Mouse (Mus musculus) adrenal gland, adult 18-20 months (tissue): ENCODE results near the gene Pnpla3. TPM values are rescaled to one million over a fixed set of nuclear protein-coding genes. Genes with fewer than 3 reads are reported as not detected.
A peak's percentile ranks its signal among the peaks of the same experiment; 100 is the strongest.

Experiments
- DNase-seq, 2 experiments: peaks; one replicate each; pipeline ENCODE4 v3.0.0; 2021 to 2022; ENCODE audit warnings: low spot score in 2 of 2
- total RNA-seq, 2 experiments: library from RNA; stranded (reverse); gene quantifications; 1 replicate in 1 of 2; 2 replicates in 1 of 2; pipeline ENCODE4 v1.2.3; 2021

Pnpla3 gene
- total RNA-seq, 2 experiments from 2014 or later, result 55.8 to 288 TPM

DNA sequence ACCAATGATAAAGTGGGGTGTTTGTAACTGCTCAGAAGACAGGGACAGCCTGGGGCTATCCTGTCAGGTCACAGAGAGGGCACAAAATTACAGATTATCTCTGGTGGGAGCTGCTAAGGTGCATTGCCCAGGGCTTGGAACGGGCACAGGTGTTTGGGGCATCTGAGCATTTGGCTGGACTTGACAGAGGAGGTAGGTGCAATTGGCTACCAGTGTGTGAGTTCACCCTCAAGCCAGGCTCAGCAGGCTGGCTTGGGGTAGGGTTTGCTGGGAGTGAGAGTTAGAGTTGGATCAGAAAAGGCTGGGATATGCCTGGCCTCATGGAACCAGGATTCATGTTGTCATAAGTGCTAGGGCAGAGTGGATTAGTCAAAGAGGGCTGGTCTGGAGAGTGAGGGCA is 1.9 kb downstream of the Pnpla3 start:
- DNase-seq, result no peak

DNA sequence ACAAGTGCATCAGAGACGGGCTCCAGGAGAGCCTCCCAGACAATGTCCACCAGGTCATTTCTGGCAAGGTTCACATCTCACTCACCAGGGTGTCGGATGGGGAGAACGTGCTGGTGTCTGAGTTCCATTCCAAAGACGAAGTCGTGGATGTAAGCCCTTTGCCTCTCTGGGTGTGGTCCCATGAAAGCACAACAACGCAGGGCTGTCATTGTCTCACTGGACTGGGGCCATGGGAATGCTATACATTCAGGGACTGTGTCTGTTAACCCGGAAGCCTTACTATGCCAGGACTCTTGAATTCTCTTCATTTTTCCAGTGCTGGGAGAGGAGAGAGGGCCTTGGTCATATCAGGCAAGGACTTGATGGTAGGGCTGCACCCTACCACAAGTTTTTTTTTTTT is 3.5 kb downstream of the Pnpla3 start:
- DNase-seq, result no peak

DNA sequence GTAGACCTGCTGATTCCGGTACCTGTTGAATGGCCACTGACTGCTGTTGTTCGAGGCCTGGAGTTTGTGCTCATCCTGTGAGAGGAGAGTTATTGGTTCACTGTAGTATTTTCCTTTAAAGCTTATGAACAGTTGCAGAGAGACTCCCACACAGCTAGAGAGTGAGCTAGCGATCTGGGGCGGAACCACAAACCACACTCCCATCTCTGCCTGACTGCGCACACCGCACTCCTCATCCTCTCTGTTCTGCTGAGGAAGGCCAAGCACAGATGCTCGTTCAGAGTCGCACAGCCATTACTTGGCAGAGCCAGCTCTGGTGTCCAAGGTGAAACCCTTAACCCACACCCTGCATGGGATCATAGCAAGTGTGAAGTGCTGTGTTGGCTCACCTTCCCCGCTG is 11.1 kb downstream of the Pnpla3 start:
- no peak for DNase-seq

DNA sequence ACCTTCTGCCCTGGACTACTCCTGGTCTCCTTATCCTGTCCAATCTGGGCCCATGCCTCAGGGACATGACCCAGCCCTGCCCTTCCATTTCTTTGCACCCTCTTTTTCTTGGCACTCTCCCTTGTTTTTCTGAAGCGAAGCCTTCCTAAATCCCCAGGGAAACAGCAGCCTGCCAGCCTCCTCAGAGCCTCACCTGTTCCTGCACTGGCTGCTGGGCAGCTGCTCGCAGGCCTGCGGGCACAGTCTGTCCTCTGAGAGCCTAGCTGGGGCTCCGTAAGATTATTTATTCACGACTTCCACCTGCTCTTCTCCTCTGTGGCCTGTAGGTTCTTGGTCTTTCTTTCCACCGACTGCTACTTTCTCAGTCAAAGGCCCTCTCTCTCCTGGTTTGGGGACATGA is 14.4 kb downstream of the Pnpla3 start:
- no peak for DNase-seq

DNA sequence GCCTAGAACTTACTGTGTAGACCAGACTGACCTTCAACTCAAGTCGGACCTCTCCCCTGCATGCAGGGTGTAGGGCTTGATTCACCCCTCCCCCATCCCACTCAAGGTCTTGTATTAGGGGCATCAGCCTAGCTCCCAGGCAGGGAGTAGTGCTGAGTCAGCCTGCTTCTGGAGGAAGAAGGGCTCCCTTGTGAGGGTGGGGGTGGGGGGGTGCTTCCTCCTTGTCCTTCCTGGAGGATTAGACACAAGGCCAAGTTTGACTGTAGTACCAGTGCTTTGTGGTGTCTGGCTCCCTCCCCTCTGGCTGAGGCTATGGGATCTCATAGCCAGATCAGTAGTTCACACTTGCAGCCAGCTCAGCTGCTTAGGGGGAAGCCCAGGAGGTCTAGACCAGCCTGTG is 16.3 kb downstream of the Pnpla3 start:
- no peak for DNase-seq

DNA sequence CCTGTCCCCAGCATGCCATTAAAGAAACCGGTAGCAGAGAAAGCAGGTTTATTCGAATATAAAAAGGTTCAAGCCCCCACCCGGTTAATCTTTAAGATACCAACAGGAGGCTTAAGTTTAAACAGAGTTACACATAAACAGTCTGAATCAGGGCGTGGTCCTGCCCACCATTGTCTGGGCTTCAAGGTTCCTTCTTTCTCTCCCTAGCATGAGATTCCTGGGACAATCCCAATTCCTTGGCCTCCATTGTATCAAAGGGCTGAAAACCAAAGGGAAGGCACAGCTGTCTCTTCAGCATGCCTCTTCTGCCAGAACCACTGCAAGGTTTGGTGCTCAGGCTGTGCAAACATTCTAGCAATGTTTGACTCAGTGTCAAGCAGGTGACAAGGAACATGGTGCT is 18.6 kb downstream of the Pnpla3 start:
- DNase-seq, result no peak

DNA sequence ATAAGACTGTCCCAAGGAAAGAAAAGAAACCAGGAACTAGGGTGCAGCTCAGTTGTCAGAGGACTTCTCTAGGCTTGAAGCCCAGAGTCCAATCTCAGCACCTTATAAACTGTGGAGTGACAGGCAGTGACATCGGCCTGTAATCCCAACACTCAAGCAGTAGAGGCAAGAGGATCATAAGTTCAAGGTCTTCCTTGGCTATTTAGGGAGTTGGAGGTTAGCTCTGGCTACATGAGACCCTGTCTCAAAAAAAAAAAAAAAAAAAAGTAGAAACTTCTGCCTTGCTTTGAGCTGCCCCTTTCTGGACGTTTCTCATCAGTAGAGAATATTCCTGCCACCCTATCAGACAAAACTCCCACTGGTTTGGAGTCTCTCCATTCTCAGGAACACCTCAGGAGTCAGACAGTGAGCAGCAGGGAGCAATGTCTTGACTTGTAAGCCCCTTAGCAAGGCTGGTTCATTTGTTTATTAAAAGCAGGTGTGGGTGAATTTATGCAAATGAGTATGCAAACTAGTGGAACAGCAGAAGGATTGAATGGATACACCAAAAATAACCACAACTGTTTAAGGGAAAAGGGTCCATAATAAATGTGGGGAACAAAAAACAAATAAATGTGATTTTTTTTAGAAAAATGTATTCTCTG is 21.4 kb downstream of the Pnpla3 start:
- no peak for DNase-seq

DNA sequence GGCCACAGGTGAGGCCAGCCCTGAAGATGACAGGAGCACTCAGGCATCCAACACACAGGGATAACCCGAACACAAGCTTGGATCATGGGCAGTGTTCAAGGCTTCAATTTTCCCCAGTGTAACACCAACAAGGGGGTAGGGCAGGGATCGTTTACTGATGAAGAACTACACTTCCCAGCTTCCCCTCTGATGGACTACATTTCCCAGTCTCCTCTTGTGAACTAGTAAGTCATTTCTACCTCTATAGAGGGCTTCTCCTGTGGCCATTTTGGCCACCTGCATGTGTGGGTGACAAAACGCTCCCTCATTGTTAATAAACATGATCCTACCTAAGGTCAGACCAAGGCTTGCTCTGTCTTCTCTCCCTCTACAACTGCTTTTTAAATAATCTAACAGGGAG is 22.2 kb downstream of the Pnpla3 start:
- DNase-seq, result no peak

DNA sequence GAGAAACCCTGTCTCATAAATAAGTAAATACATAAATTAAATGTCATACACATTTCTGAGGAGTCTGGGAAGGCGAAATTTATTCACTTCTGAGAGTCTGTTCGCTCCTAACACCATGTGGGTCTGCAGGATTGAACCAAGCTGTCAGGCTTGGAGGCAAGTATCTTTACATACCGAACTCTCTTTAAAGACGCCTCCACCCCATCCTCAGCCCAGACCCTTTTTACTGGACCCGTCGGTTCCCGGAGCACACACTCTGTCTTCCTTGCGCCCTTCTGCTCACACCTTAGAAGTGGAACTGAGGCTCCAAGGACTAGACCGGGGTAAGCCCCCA is 24.1 kb downstream of the Pnpla3 start:
- DNase-seq, result no peak

DNA sequence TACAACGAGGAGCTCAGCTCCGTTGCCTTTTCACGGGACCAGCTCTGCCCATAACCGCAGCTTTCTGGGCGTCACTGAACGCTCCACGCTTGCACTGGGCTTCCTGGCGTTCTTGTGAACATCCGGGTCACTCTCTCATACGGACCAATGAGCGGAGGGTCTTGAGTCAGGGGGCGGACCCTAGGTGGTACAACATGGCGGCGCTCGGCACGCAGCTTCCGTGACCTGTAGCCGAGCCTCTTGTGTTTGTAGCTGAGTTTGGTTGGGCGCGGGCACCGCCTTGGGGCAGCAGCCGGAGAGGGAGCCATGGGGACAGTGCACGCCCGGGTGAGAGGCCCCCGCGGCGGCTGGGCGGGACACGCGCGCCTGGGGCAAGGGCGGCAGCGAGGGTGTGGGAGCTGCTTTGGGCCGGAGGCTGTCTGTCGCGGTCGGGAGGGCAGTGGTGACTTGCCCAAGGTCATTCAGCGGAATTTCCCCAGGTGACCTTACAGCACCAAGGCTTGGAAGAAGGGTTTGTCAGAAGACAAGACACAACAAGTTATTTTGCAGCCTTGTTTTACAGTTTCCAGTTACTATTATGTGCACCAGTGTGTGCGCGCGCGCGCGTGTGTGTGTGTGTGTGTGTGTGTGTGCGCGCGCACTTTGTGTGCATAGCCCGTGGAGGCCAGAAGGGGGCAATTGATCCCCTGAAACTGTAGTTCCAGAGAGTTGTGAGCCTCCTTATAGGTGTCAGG is 24.6 kb downstream of the Pnpla3 start, which contains the start of gene Samm50:
Gene Samm50, plus strand, starts transcription at position 184 of the 734 bp plus-strand sequence.
- peak; percentile 79 for DNase-seq

DNA sequence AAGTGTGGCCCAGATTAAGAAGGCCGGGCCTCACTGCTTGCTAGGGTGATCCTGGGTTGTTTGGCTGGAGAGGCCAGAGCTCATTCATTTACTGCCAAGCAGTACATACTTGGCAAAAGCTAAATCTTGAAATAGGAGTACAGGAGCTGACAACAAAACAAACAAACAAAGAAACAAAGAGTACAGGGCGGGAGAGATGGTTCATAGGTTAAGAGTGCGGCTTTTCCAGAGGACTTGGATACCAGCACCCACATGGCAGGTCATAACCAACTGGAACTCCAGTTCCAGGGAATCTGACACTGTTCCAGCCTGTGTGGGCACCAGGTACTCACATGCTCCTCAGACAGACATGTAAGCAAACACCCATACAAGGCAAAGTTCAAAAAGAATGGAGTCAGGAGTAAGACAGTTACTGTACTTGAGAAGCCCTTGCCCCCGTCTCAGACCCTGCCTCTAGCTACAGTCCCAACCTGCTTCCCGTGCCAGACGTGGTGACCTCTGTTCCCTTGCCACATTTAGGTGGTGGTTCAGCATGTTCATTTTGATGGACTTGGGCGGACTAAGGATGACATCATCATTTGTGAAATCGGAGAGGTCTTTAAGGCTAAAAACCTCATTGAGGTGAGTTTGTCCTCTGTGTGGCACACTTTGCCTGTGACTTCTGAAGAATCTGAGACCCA is 29.0 kb downstream of the Pnpla3 start:
- DNase-seq, result no peak

DNA sequence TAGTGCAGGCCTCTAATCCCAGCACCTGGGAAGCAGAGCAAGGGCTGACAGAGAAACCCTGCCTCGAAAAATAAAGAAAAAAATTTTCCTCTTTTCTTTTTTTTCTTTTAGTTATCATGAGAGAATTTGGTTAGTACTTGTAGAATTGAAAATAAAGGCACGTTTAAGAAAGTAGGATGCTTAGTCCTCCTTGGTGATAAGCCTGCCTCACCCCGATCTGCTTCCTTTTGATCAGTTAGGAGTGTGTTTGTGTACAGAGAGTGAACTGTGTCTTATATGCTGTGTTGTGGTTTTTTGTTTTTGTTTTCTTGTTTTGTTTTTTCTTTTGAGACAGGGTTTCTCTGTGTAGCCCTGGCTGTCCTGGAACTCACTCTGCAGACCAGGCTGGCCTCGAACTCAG is 39.7 kb downstream of the Pnpla3 start:
- no peak for DNase-seq

DNA sequence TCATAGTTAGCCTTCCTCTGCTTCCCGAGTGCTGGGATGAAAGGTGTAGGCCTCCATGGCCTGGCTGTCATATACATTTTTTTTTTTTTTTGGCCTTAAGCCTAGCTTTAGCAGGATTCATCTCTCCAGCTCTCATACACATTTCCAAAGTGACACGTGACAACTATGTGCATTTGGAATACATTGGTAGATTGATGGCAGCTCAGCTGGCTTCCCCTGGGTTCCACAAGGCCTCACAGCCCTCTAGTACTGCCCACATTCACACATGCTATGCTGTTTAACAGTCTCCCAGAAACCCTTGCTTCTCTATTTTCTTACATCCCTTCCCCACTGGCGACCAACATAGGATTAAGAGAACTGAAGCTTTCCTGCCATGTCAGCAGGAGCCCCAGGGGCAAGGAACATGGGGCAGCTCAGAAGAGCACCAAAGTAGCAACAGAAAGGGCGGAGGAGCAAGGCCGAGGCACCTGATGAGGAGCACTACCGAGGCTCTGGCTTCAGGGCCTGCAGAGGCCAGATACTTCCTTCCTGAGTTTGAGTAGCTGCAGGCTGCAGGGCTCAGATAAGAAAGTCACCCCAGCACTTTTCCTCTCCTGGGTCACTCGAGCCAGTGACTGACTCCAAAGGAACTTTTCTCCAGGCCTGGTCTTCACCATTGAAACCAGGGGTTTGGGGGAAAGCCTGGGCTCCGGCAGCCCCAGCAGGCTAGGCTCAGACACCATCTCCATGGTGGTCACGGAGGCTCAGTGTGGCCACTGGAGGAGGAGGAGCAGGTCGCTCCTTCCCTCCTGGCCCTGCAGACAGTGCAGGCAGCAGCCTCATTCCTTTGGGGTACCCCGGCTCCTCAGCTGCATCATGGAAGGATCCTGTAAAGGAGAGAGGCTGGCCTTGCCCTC is 42.1 kb downstream of the Pnpla3 start:
- DNase-seq, result no peak

DNA sequence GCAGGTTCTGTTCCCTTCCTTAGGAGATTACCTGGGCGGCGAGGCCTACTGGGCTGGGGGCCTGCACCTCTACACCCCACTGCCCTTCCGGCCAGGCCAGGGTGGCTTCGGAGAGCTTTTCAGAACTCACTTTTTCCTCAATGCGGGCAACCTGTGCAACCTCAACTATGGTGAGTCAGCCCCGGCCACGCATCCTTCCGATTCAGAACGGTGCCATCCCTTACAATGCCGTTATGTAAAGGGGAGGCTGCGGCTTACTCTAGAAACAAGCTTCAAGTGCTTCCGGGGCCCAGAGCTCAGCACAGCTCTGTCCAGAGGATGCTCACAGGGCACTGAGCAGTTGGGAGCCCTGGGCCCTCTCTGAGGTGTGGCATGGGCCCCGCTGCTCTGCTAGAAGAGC is 42.8 kb downstream of the Pnpla3 start:
- DNase-seq, result no peak

DNA sequence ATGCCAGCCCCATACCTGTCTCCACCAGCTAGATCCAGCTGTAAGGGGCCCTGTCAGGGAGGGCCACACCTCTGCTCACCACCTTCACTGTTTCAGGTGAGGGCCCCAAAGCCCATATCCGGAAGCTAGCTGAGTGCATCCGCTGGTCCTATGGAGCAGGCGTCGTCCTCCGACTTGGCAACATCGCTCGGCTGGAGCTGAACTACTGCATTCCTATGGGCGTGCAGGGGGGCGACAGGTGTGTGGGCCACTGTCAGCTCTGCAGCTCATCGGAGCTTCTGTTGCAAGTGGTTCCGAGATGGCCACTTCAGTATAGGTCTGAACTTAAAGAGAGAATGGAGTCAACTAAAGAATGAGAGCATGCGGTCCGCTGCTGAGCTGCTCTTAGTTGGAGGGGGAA is 43.3 kb downstream of the Pnpla3 start:
- DNase-seq, result no peak

DNA sequence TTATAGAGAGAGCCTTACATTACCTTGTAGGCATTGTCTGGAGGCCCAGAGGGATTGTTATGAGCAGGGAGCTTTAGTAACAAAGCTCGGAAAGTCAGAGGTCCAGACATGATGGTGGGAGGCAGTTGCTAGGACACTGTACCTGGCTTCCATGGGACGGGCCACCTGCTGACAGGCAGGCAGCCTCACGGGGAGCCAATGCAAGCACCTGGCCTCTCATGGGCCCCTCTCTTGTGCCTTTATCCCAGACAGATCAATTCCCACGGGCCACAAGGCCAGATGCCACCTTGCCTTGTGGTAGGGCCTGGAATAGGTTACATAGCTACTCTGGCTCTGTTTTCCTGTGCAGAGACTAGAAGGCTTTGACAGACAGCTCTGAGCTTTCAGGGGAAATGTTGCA is 43.9 kb downstream of the Pnpla3 start:
- no peak for DNase-seq

DNA sequence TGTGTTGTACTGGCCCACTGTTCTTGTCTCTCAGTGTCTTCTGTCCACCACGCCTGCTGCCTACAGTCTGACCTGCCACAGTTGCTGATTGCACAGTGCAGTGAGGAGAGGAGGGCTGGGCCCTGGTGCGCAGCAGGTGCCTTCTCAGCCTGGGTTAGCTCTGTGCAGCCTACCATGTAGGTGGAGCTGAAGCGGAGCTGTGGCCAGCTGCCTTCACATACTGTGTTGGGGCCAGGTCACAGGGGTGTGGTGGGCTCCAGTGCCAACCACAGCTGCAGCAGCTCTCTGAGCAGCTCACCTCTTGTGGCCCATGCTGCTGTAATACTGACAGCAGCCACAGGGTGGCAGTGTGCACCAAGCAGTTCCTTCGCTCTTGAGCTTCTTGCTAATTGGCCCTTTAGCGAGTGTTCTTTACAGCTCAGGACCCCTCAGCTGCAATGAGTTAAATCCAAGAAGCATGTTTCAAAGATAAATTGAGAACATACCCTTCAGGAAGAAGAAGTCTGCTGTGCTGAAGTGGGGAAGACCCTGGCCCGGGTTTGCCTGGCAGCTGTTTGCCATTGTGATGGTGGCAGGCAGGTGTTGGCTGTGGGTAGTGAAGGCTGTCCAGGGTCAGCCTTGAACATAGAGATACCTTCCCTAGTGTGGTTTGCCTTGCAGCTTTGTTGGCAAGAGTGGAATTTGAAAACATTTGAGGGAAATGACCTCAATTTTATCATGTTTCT is 44.6 kb downstream of the Pnpla3 start:
- peak; percentile 88 to 89 for DNase-seq

DNA sequence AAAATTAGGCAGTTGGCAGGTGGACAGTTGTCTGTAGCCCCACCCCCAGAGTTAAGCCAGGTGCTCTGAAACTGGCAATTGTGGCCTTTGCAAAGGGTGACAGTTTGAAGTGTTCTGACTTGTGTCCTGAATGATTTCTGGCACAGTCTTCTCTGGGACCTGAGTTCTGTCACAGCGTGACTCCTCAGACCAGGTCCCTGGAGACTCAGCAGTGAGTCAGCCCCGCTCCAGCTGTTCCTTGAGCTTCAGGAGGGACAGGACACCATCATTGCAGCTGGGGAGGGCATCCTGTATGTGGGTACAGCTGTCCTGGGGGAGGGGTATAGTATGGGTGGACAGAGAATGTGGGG is 45.1 kb downstream of the Pnpla3 start:
- no peak for DNase-seq

DNA sequence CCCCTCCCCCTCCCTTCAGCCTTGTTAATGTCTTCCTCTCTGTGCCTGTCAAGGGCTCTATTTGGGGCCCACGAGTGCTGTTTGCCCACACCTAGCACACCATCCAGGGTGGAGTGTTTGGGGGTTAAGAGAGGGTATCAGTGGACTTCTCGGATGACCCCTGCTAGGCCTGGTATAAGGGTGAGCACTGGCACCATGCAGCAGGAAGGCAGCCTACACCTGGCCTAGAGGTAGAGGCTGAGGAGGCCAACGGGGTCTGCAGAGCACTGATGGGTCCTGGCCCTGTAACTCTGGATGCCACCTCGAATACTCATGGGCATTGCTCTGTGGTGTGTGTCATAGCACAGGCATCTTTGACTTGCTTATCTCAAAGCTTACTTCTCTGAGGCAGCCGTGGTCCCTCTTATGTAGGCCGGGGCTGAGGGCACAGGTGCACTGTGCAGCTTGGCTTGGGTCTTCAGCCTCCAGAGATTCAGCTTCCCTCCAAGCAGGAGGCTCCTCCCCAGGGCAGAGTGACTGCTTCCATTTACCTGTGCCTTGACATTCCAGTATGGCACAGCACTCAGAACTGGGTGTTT is 45.6 kb downstream of the Pnpla3 start:
- DNase-seq, result no peak

DNA sequence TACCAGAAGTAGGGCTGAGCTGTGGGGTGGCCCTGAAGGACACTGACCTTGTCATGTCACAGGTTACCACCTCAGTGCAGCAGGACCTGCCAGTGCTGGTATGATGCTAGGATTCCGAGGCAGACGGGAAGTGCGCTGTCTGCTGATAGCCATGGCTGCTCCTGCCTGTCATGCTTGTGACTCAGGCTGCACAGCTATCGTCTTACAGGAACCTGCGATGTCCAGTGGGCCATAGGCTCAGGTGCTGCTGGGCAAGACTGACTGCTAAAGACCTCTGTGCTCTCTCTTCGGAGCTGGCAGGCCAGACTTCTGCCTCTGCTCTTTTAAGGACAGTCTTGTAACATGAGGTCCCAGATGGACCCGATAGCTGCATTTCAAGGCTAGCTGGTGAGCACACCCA is 46.8 kb downstream of the Pnpla3 start:
- DNase-seq, result no peak

DNA sequence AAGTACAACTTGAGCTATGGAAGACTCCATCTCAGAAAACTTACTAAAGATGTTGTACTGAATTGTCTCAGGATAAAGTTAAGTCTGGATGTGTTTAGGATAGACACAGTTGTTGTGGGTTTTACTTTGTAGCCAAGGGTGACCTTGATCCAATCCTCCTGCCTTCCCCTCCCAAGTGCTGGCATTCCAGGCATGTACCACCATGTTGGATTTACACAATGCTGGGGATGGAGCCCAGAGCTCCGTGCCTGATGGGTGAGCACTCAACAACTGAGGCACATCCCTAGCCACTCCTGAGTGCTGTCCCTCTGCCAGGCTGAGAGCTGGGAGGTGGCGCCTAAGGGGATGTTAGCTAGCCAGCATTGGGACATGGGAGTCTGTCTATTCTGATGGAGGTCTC is 47.6 kb downstream of the Pnpla3 start:
- no peak for DNase-seq
